In the genomic region with DNA sequence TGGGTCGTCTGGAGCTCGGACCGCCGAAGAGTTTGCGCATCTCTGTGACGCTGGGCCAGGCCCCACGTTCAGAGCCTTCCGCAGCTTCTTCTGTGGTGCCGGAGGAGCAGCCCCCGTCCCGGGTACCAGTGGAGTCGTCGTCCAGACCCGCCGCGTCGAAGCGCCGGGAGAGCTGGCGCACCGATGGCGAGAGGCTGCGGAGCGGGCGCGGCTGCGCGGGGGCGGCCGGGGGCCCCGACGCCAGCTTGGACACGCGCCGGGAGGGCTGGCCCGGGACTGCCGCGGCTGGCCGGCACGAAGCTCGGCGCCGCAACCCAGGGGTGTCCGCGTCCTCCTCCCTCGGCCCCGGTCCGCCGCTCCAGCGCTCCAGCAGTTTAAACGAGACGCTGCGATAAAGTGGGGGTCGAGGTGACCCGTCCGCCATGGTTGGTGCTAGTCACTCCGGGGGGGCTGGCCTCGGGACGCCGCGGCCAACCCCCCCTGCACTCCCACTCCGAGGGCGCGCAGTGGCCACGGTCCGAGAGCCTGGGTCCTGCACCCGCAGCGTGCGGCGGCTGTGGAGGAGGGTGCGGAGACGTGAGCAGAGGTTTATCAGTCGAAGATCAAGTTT, we compare ENCODE assay signal across 8 mouse cellular contexts. TPM values are rescaled to one million over a fixed set of nuclear protein-coding genes. Genes with fewer than 3 reads are reported as not detected.
DNase-seq lines count a peak whose midpoint lies in the region; ATAC-seq and TF ChIP-seq lines count a peak whose summit lies in the region.

No protein-coding gene starts in this region.

- no peaks in the 10 kb centered on the region for H3K36me3 ChIP-seq in liver, adult 2 months (ENCODE audit: control insufficient read depth, insufficient read depth, low read length)
- no peaks in the 10 kb centered on the region for H3K36me3 ChIP-seq in embryonic facial prominence, embryonic 11.5 days (replicated peaks; ENCODE audit: control insufficient read depth, insufficient read depth, low read depth, low read length)
- no peaks in the 10 kb centered on the region for H3K36me3 ChIP-seq in liver, embryonic 13.5 days
- no peaks in the 10 kb centered on the region for H3K36me3 ChIP-seq in stomach, embryonic 16.5 days (ENCODE audit: control insufficient read depth, insufficient read depth, low read length)

- peak overlapping the region; percentile 73 for H3K9ac ChIP-seq in liver, adult 2 months (ENCODE audit: low read depth, low read length)
- peak overlapping the region; percentile 97 for H3K9ac ChIP-seq in embryonic facial prominence, embryonic 11.5 days (replicated peaks; ENCODE audit: low read length)
- H3K9ac ChIP-seq in liver, embryonic 13.5 days = peak overlapping the region; percentile 70
- H3K9ac ChIP-seq in stomach, embryonic 16.5 days (ENCODE audit: low read length) = peak overlapping the region; percentile 96

- WGBS in liver, adult 2 months = 2% methylated on average over 72 of the region's 73 CpGs
- under 1% methylated on average over 64 of the region's 73 CpGs for WGBS in embryonic facial prominence, embryonic 11.5 days
- 1% methylated on average over 48 of the region's 73 CpGs for WGBS in liver, embryonic 13.5 days (ENCODE audit: insufficient replicate concordance)
- under 1% methylated on average over 71 of the region's 73 CpGs for WGBS in stomach, embryonic 16.5 days

- H3K9me3 ChIP-seq in embryonic facial prominence, embryonic 11.5 days (replicated peaks; ENCODE audit: control insufficient read depth, low read length) = no peaks in the 10 kb centered on the region
- no peaks in the 10 kb centered on the region for H3K9me3 ChIP-seq in liver, embryonic 13.5 days (replicated peaks)
- no peaks in the 10 kb centered on the region for H3K9me3 ChIP-seq in stomach, embryonic 16.5 days (replicated peaks; ENCODE audit: control insufficient read depth, low read length)

- H3K27me3 ChIP-seq in liver, adult 2 months (ENCODE audit: control insufficient read depth, insufficient read depth, low read length) = peaks cover 21% of the 10 kb centered on the region
- H3K27me3 ChIP-seq in embryonic facial prominence, embryonic 11.5 days (ENCODE audit: control insufficient read depth, insufficient read depth, low read length) = no peaks in the 10 kb centered on the region
- peaks cover 86% of the 10 kb centered on the region for H3K27me3 ChIP-seq in liver, embryonic 13.5 days
- no peaks in the 10 kb centered on the region for H3K27me3 ChIP-seq in stomach, embryonic 16.5 days (ENCODE audit: control insufficient read depth, insufficient read depth, low read length)

- peak overlapping the region; percentile 70 for H3K27ac ChIP-seq in liver, adult 2 months (replicated peaks; ENCODE audit: insufficient read depth, low read depth, low read length)
- H3K27ac ChIP-seq in embryonic facial prominence, embryonic 11.5 days (replicated peaks; ENCODE audit: low read depth, low read length) = peak overlapping the region; percentile 99
- peak overlapping the region; percentile 81 for H3K27ac ChIP-seq in liver, embryonic 13.5 days
- peak overlapping the region; percentile 100 for H3K27ac ChIP-seq in stomach, embryonic 16.5 days (ENCODE audit: low read length)

- TF ChIP-seq CTCF in liver, adult 2 months (IDR thresholded peaks at IDR 0.05; ENCODE audit: low read depth, low read length) = no peak

- no peaks in the 10 kb centered on the region for H3K4me1 ChIP-seq in liver, adult 2 months (ENCODE audit: control insufficient read depth, insufficient read depth, low read length)
- peaks cover 27% of the 10 kb centered on the region for H3K4me1 ChIP-seq in embryonic facial prominence, embryonic 11.5 days (ENCODE audit: control insufficient read depth, insufficient read depth, low read length)
- peaks cover 63% of the 10 kb centered on the region for H3K4me1 ChIP-seq in liver, embryonic 13.5 days (replicated peaks)
- H3K4me1 ChIP-seq in stomach, embryonic 16.5 days (ENCODE audit: control insufficient read depth, insufficient read depth, low read length) = peaks cover 47% of the 10 kb centered on the region

- H3K4me2 ChIP-seq in embryonic facial prominence, embryonic 11.5 days (ENCODE audit: low read depth, low read length) = peak overlapping the region; percentile 83
- H3K4me2 ChIP-seq in liver, embryonic 13.5 days = peak overlapping the region; percentile 78
- peak overlapping the region; percentile 88 for H3K4me2 ChIP-seq in stomach, embryonic 16.5 days (ENCODE audit: low read depth, low read length)

- TF ChIP-seq POLR2A in liver, adult 2 months (IDR thresholded peaks at IDR 0.05; ENCODE audit: extremely low read depth, insufficient read depth, low read length) = no peak

- DNase-seq in liver, adult 2 months (ENCODE audit: extremely low read depth, low read depth, low spot score) = no peak
- DNase-seq in liver = no peak
- DNase-seq in embryonic facial prominence, embryonic 11.5 days (ENCODE audit: low spot score) = no peak
- DNase-seq in heart, postnatal 4 days = peak; percentile 66
- DNase-seq in liver, embryonic 13.5 days = no peak
- DNase-seq in spleen, postnatal 14 days (ENCODE audit: low spot score in 2 of 2) = no peak
- DNase-seq in cerebellum, adult 11 months = no peak

- peak overlapping the region; percentile 60 for H3K4me3 ChIP-seq in liver, adult 2 months (ENCODE audit: insufficient read depth, low read depth, low read length)
- H3K4me3 ChIP-seq in embryonic facial prominence, embryonic 11.5 days (ENCODE audit: low read depth, low read length) = peak overlapping the region; percentile 87
- H3K4me3 ChIP-seq in liver, embryonic 13.5 days (replicated peaks) = peak overlapping the region; percentile 59
- peak overlapping the region; percentile 84 for H3K4me3 ChIP-seq in stomach, embryonic 16.5 days (replicated peaks; ENCODE audit: low read length)

- peak; percentile 30 for ATAC-seq in embryonic facial prominence, embryonic 11.5 days (replicated peaks; ENCODE audit: insufficient number of reproducible peaks, low FRiP score, low TSS enrichment, low read depth)
- 0 out of 2 replicates have a peak, but pooled peaks have one; percentile 8 for ATAC-seq in liver, embryonic 13.5 days (ENCODE audit: low read depth)
- 0 out of 2 replicates have a peak, but pooled peaks have one; percentile 4 for ATAC-seq in stomach, embryonic 16.5 days (ENCODE audit: insufficient read depth, low FRiP score)

- H3K79me2 ChIP-seq in liver, adult 2 months (ENCODE audit: control insufficient read depth, insufficient read depth, low read length) = no peaks in the 10 kb centered on the region

RNA-seq across cellular contexts. Expression of a gene that starts 0.5 kb away (rescaled TPM):
- total RNA-seq in liver, adult 2 months (2014; rRNA removed) = 1.2 and 2.1 TPM in 2 replicates
- 1.4 and 1.8 TPM in 2 replicates for polyA plus RNA-seq in liver, adult 2 months (2012; rRNA removed)
- polyA plus RNA-seq in embryonic facial prominence, embryonic 11.5 days (2014; fragmentation: Nextera tagmentation; extraction: Ambion mirVana) = 8.1 and 10.0 TPM in 2 replicates
- 10 to 100 TPM; 37.0 to 38.4 TPM for total RNA-seq in heart, postnatal 4 days (2021)
- polyA plus RNA-seq in liver, embryonic 13.5 days (2015; fragmentation: Nextera tagmentation; extraction: Ambion mirVana) = 0.53 and 0.83 TPM in 2 replicates
- polyA plus RNA-seq in stomach, embryonic 16.5 days (2015; fragmentation: Nextera tagmentation; extraction: Ambion mirVana) = 7.3 and 7.4 TPM in 2 replicates

RNA-seq across cellular contexts. Expression of a gene that starts 43.0 kb away (rescaled TPM):
- total RNA-seq in liver, adult 2 months (2014; rRNA removed) = 0.92 and 1.5 TPM in 2 replicates
- polyA plus RNA-seq in liver, adult 2 months (2012; rRNA removed) = 1.6 and 4.3 TPM in 2 replicates
- polyA plus RNA-seq in embryonic facial prominence, embryonic 11.5 days (2014; fragmentation: Nextera tagmentation; extraction: Ambion mirVana) = 1.8 and 1.9 TPM in 2 replicates
- 1 to 10 TPM; 2.5 to 2.6 TPM for total RNA-seq in heart, postnatal 4 days (2021)
- 2.7 and 3.2 TPM in 2 replicates for polyA plus RNA-seq in liver, embryonic 13.5 days (2015; fragmentation: Nextera tagmentation; extraction: Ambion mirVana)
- 7.9 and 8.6 TPM in 2 replicates for polyA plus RNA-seq in stomach, embryonic 16.5 days (2015; fragmentation: Nextera tagmentation; extraction: Ambion mirVana)
